Mouse (Mus musculus): ENCODE results near the gene Glmp. TPM values are rescaled to one million over a fixed set of nuclear protein-coding genes. Genes with fewer than 3 reads are reported as not detected.
A peak's percentile ranks its signal among the peaks of the same experiment; 100 is the strongest.
"Not testable (repeated sequence)": the region's sequence is repeated elsewhere in the genome, so short reads cannot be mapped to it uniquely, and the experiment has no call there.

Glmp gene
- polyA plus RNA-seq, 1 experiment = not detected

DNA sequence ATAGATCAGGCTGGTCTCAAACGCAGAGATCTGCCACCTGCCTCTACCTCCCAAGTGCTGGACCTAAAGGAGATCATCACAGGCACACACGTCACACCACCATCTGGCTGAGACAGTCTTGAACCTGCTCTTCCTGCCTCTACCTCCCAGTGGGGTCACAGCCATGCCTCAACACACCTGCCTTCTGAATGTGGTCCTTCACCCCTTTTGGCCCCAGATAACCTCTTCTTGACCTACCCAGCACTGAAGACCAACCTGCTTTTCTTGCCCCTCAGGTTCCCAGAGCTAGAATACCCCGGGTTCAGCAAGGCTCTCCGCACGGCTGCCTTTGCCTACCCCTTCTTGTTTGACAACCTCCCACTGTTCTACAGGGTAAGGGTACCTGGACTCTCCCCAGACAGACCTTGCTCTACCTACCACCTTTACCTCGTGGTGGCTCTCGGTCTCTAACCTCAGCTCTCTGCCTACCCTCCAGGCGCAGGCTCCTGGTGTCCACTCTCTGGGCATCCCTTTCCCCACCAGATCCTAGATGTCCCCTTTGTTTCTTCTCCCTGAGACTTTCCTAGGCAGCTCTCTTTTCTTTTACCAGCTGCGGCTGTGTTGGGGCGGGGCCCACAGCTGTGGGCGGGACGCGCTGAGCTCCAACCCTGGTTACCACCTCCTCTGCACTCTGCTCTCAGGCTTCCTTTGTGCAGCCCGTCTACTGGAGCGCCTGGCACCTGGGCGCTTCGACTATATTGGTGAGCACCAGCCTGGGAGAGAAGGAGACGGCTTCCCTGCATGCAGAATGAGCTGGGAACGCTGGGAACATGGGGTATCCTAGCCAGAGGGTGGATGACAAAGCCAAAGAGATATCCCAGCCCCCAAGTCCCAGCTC lies 51.2 kb downstream of the Glmp start:
- peak overlapping the region; percentile 11; the same call in 1 of the 2 replicates for H3K4me3 ChIP-seq (ENCODE audit: insufficient read depth, low read depth, low read length)
- H3K27ac ChIP-seq (ENCODE audit: insufficient read depth, low read depth, low read length) = peak overlapping the region; percentile 20; the same call in 1 of the 2 replicates
- 0 out of 2 replicates have a peak, but pooled peaks have one; percentile 35 for TF ChIP-seq POLR2A (IDR thresholded peaks at IDR 0.05; ENCODE audit: insufficient read depth, low read depth, low read length)
- WGBS = 13% methylated on average over 19 of the region's 19 CpGs
- peaks cover 18% of the 10 kb centered on the region for H3K4me1 ChIP-seq (ENCODE audit: control insufficient read depth, insufficient read depth, low read length)

DNA sequence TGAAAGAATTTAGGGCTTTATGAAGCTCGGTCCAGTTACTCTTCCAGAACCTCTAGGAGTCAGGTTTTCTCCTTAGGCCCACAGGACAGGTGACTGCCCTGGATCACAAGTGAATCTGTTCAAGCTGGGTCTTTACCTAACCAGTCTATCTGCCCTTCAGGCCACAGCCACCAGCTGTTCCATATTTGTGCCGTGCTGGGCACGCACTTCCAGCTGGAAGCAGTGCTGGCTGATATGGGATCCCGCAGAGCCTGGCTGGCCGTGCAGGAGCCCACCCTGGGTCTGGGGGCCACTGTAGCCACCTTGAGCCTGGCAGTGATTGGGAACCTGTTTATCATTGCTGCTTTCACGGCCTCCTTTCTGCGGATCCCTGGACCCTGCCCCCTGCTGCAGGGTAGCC lies 51.8 kb downstream of the Glmp start:
- not testable (repeated sequence) for H3K4me3 ChIP-seq (ENCODE audit: insufficient read depth, low read depth, low read length)
- WGBS = 38% methylated on average over 7 of the region's 7 CpGs
- Histone ChIP-seq H3K27ac (ENCODE audit: insufficient read depth, low read depth, low read length) (peak overlapping the region; percentile 20; the same call in 1 of the 2 replicates), H3K4me1 (ENCODE audit: control insufficient read depth, insufficient read depth, low read length) (peaks cover 21% of the 10 kb centered on the region)

- H3K27ac ChIP-seq (ENCODE audit: insufficient read depth, low read depth, low read length) = not testable (repeated sequence)
- 69% methylated on average over 5 of the region's 5 CpGs for WGBS
These were observed 53.8 kb downstream of the Glmp start, which contains the start of gene Bglap2 for GRCm38 (mm10) chr3:88378599-88378998. Gene Bglap2, minus strand, starts transcription at chr3:88378699.

More at GRCm38 (mm10) chr3:88378599-88378998, 53.8 kb downstream of the Glmp start, which contains the start of gene Bglap2:
- H3K4me3 ChIP-seq (ENCODE audit: insufficient read depth, low read depth, low read length) = not testable (repeated sequence)
- peaks cover 29% of the 10 kb centered on the region for H3K4me1 ChIP-seq (ENCODE audit: control insufficient read depth, insufficient read depth, low read length)

Other genes starting within 250 kb of the Glmp start
- not detected in 2 replicates for gene Ttc24, start 246.7 kb upstream of the Glmp start, polyA plus RNA-seq (2012; ENCODE audit: insufficient read depth, insufficient read length, low replicate concordance, missing spikeins)
- not detected in 2 replicates for gene Iqgap3, start 243.1 kb upstream of the Glmp start, polyA plus RNA-seq (2012; ENCODE audit: insufficient read depth, insufficient read length, low replicate concordance, missing spikeins)
- gene Mef2d, start 182.7 kb upstream of the Glmp start, polyA plus RNA-seq (2012; ENCODE audit: insufficient read depth, insufficient read length, low replicate concordance, missing spikeins) = 460 TPM in 1 of 2 replicates, not detected in the other
- not detected in 2 replicates for gene Rhbg, start 70.3 kb upstream of the Glmp start, polyA plus RNA-seq (2012; ENCODE audit: insufficient read depth, insufficient read length, low replicate concordance, missing spikeins)
- not detected in 2 replicates for gene Gm38392, start 37.8 kb upstream of the Glmp start, polyA plus RNA-seq (2012; ENCODE audit: insufficient read depth, insufficient read length, low replicate concordance, missing spikeins)
- gene Tsacc, start 28.0 kb upstream of the Glmp start, polyA plus RNA-seq (2012; ENCODE audit: insufficient read depth, insufficient read length, low replicate concordance, missing spikeins) = not detected in 2 replicates
- 179 TPM in 1 of 2 replicates, not detected in the other for gene Cct3, start 27.9 kb upstream of the Glmp start, polyA plus RNA-seq (2012; ENCODE audit: insufficient read depth, insufficient read length, low replicate concordance, missing spikeins)
- not detected in 2 replicates for gene Tmem79, start 11.1 kb downstream of the Glmp start, polyA plus RNA-seq (2012; ENCODE audit: insufficient read depth, insufficient read length, low replicate concordance, missing spikeins)
- not detected in 2 replicates for gene Smg5, start 11.2 kb downstream of the Glmp start, polyA plus RNA-seq (2012; ENCODE audit: insufficient read depth, insufficient read length, low replicate concordance, missing spikeins)
- not detected in 2 replicates for gene Paqr6, start 39.6 kb downstream of the Glmp start, polyA plus RNA-seq (2012; ENCODE audit: insufficient read depth, insufficient read length, low replicate concordance, missing spikeins)
- not detected in 2 replicates for gene Bglap3, start 47.7 kb downstream of the Glmp start, polyA plus RNA-seq (2012; ENCODE audit: insufficient read depth, insufficient read length, low replicate concordance, missing spikeins)
- gene Bglap2, start 53.7 kb downstream of the Glmp start, polyA plus RNA-seq (2012; ENCODE audit: insufficient read depth, insufficient read length, low replicate concordance, missing spikeins) = not detected in 2 replicates
- gene Bglap, start 59.4 kb downstream of the Glmp start, polyA plus RNA-seq (2012; ENCODE audit: insufficient read depth, insufficient read length, low replicate concordance, missing spikeins) = not detected in 2 replicates
- not detected in 2 replicates for gene Pmf1, start 85.3 kb downstream of the Glmp start, polyA plus RNA-seq (2012; ENCODE audit: insufficient read depth, insufficient read length, low replicate concordance, missing spikeins)
- not detected in 2 replicates for gene Slc25a44, start 100.1 kb downstream of the Glmp start, polyA plus RNA-seq (2012; ENCODE audit: insufficient read depth, insufficient read length, low replicate concordance, missing spikeins)
- gene Sema4a, start 136.2 kb downstream of the Glmp start, polyA plus RNA-seq (2012; ENCODE audit: insufficient read depth, insufficient read length, low replicate concordance, missing spikeins) = not detected in 2 replicates
- not detected in 2 replicates for gene Lmna, start 184.9 kb downstream of the Glmp start, polyA plus RNA-seq (2012; ENCODE audit: insufficient read depth, insufficient read length, low replicate concordance, missing spikeins)
- gene Mex3a, start 207.4 kb downstream of the Glmp start, polyA plus RNA-seq (2012; ENCODE audit: insufficient read depth, insufficient read length, low replicate concordance, missing spikeins) = not detected in 2 replicates
- gene Rab25, start 223.3 kb downstream of the Glmp start, polyA plus RNA-seq (2012; ENCODE audit: insufficient read depth, insufficient read length, low replicate concordance, missing spikeins) = not detected in 2 replicates
- 853 TPM in 1 of 2 replicates, not detected in the other for gene Lamtor2, start 228.1 kb downstream of the Glmp start, polyA plus RNA-seq (2012; ENCODE audit: insufficient read depth, insufficient read length, low replicate concordance, missing spikeins)
- gene Ubqln4, start 228.7 kb downstream of the Glmp start, polyA plus RNA-seq (2012; ENCODE audit: insufficient read depth, insufficient read length, low replicate concordance, missing spikeins) = 138 TPM in 1 of 2 replicates, not detected in the other